Mouse (Mus musculus): ENCODE results near the gene Defb28.

The Defb28 gene

DNA sequence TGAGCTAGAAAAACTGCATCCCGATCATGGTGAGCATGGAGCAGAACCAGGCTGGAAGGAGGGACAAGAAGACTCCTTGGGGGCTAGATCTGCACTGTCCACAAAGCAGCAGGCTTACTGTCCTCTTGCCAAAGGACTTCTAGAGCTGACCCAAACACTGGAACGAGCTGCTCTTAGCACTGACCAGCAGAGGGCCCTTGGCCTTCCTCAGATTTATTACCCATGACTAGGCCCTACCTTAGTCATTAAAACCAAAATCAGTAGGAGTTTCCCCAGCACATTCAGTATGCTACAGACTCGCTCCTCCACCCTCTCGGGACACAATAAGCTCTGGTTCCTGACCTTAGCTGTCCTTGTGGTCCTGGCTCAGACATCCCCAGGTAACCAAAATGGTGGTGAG, at the start of gene Defb28:
Gene Defb28 (plus strand): TSS at position 275 of the 400 bp plus-strand sequence.
- TF ChIP-seq GATA4 (IDR thresholded peaks at IDR 0.05; ENCODE audit: insufficient replicate concordance, low read length): no peak

DNA sequence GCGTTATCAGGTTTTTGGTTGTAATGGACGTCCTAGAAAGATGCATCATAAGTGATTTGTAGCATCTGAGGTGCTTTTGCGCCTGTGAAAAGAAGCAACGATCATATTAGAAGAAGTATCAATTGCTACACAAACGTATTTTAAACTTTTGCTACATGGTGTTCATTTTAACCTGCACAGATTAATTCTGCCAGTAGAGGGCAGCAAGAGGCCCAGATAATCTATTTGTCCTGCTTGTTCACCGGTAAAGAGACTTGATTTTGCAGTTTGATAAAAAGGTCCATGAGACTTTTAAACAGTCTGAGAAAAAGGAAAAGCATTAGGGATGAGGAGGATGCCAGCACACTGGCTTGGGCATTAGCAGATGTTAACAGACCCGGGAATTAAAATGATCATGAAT, 47.1 kb upstream of the Defb28 start:
- no peak for TF ChIP-seq GATA4 (IDR thresholded peaks at IDR 0.05; ENCODE audit: insufficient replicate concordance, low read length)

DNA sequence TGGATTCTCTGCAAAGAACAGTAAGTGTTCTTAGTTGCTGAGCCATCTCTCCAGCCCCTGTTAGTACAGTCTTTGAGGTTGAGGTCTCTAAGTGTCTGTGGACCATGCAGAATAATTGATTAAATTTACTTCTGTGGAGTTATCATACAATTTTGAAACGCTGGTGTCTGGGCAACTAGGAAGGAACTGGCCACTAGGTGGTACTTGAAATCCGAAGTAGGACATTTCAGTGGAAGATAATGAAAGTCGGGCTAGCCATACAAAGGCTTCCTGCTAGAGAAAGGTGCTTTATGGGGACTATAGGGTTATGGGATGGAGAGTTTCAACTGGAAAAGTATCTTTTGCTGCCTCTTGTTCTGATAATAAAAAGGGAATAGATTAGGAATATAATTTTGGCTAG, 45.6 kb upstream of the Defb28 start:
- TF ChIP-seq GATA4 (IDR thresholded peaks at IDR 0.05; ENCODE audit: insufficient replicate concordance, low read length): no peak

DNA sequence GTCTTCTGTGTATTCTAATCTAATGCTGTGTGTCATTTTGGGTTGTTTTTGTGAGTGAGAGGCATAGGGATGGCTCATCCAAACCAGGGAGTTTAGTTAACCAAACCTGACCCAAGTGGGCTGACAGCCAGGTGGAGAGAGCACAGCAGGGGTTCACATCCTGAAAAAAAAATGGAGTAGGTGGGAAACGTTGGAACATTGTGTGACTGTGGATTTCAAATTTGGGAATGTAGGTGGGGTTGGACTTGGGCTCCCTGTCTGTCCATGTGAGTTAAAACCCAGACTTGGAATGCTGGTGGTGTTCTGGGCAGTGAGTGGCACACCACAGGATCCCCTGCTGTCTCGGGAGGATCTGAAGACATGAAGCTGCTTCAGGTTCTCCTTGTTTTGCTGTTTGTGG, 41.3 kb upstream of the Defb28 start, which contains the start of gene Defb20:
Gene Defb20 (plus strand): TSS at position 301 of the 400 bp plus-strand sequence.
- no peak for TF ChIP-seq GATA4 (IDR thresholded peaks at IDR 0.05; ENCODE audit: insufficient replicate concordance, low read length)

DNA sequence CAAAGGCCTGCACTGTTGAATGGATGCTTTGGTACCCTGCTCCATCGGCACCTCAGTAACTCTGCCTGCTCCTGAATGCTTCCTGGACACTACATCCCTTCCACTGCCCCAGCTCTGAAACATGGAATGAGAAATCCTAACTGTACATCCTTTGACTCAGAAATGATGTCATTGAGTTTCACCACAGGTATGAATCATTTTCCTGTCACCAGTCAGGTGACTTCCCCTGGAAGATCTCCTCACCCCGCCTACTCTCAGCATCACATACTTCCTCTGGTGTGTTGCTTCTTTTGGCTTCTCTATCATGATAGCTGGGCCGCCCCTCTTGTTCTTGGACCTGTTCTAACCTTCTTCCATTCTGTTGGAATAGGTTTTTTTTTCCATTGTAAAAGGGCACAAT, 37.2 kb upstream of the Defb28 start:
- TF ChIP-seq GATA4 (IDR thresholded peaks at IDR 0.05; ENCODE audit: insufficient replicate concordance, low read length): no peak

DNA sequence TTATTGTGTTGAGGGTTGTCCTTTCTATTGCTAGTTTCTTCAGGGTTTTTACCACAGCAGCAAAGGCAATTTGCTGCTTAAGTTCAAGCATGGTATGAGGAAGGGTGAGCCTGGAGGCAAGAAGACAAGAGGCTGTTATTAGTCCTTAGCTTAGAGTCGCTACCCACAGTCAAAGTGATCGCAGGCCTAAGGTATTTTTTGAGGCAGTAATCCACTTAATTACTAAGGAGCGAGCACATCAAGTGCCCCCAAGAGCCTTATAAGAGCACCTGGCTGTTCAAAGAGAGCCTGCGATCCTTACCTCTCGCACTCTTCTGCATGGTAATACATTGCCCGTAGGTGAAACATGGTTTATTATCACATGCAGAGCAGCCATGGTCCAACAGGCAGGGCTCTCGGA, 36.3 kb upstream of the Defb28 start:
- TF ChIP-seq GATA4 (IDR thresholded peaks at IDR 0.05; ENCODE audit: insufficient replicate concordance, low read length): no peak

DNA sequence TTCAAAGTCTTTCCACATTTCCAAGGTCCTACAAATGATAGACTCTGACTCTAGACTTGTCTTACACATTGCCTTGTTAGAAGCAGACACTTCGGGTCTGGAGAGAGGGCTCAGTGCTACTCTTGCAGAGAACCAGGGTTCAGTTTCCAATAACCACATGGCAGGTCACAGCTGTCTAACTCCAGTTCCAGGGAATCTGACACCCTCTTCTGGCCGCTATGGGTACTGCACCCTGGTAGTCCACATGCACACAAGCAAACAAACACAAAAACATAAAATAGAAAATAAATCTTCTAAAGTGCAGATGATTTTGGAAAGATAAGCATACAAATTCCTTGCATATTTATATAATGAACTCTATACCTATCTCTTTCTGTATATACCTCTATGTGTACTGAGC, 31.0 kb upstream of the Defb28 start:
- no peak for TF ChIP-seq GATA4 (IDR thresholded peaks at IDR 0.05; ENCODE audit: insufficient replicate concordance, low read length)

DNA sequence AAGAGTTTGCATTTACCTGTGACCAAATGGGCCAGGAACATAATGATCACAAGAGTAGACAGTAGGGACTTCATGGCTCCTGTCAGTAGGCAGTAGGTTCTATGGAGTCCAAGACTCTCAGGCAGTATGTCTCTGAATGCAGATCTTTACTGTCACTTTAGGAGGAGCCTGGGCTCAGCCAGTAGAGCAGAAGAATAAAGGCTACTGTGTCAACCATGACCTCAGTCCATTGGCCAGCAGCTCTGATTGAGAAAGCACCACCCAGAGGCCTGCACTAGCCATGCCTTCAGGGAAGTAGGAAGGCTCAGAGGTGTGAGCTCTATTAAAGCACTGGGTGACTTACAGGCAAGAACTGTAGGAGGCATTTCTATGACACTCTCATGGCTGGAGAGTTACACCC, 28.0 kb upstream of the Defb28 start, which contains the start of gene Defb22:
Gene Defb22 (minus strand): TSS at position 101 of the 400 bp plus-strand sequence.
- no peak for TF ChIP-seq GATA4 (IDR thresholded peaks at IDR 0.05; ENCODE audit: insufficient replicate concordance, low read length)

DNA sequence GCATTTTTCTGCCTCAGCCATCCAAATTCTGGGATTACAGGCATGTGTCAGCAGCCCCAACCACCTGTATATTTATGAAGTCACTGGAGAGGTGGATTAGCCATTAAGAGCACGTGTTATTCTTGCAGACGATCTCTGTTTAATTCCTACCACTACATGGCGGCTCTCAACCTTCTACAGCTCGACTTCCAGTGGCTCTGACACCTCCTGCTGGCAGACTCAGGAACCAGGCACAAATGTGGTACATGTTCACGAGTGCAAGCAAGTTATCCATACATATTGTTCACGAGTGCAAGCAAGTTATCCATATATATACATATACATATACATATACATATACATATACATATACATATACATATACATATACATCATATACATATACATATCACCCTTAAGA, 24.9 kb upstream of the Defb28 start:
- no peak for TF ChIP-seq GATA4 (IDR thresholded peaks at IDR 0.05; ENCODE audit: insufficient replicate concordance, low read length)

DNA sequence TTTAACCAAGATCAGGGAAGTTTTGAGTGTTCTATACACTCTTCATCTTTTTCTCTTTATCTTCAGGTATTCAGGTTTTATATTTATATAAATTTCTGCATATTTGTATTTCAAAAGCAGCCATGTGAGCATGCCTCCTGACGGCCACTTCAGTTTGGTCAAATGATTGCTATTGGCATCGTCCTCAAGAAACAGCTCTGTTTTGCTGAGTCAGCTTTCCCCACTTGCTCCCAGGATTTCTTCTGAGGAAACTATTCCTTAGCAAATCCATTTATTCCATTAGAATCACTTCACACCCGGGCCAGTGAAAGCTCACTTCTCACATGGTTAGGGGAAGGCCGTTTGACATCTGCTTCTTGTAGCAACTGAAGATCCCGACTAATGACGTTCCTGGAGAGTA, 20.0 kb upstream of the Defb28 start:
- no peak for TF ChIP-seq GATA4 (IDR thresholded peaks at IDR 0.05; ENCODE audit: insufficient replicate concordance, low read length)

DNA sequence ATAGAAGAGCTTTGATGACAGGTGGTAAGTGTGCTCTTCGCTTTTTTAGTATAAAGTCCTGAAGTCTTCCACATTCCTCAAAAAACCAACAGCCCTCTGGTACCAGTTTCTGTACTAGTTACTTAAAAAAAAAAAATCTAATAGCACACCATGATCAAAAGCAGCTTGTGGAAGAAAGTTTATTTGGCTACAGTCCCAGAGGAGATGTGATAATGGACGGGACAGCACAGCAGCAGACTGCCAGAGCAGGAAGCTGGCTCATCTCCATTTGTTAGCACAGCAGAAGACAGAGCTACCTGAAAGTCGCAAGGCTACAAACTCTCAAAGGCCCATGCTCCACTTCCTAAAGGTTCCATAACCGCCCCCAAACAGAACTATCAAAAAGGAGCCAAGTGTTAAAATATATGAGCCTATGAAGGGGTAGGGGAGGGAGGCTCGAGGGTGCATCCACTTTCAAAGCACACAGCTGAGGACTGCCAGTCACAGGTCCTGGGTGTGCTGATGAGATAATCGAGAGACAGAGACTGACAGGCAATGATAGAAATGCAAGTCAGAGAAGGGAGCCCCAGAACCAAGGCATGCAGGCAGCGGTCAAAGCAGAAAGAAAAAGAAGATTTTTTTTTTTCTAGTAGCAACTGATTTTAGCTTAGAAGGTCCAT, 17.7 kb upstream of the Defb28 start:
- no peak for TF ChIP-seq GATA4 (IDR thresholded peaks at IDR 0.05; ENCODE audit: insufficient replicate concordance, low read length)

DNA sequence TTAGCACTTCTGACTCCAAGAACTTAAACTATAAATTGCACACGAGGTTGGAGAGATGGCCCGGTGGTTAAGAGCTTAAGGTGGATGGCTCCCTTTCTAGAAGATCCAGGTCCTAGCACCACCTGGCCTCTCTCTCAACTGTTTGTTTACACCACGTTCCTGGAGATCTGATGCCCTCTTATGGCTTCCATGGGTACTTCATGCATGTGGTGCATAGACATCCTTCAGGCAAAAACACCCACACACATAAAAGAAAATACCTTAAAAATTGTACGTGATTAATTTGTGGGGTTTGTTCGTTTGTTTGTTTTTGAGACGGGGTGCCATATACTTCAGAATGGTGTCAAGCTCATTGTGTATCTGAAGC, 17.2 kb upstream of the Defb28 start:
- no peak for TF ChIP-seq GATA4 (IDR thresholded peaks at IDR 0.05; ENCODE audit: insufficient replicate concordance, low read length)

DNA sequence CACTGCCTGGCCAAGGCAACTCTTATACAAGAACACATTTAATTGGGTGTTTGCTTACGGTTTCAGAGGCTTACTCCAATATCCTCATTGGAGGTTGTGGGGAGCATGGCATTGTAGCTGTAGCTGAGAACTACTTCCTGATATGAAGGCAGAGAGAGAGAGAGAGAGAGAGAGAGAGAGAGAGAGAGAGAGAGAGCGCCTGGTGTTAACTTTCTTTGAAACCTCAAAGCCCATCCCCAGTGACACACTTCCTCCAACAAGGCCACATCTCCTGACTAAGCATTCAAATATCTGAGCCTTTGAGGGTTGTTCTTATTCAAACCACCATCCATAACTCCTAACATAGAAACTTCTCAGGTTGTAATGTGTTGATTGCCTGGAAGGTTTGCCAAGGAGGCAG, 14.1 kb upstream of the Defb28 start:
- TF ChIP-seq GATA4 (IDR thresholded peaks at IDR 0.05; ENCODE audit: insufficient replicate concordance, low read length): no peak

DNA sequence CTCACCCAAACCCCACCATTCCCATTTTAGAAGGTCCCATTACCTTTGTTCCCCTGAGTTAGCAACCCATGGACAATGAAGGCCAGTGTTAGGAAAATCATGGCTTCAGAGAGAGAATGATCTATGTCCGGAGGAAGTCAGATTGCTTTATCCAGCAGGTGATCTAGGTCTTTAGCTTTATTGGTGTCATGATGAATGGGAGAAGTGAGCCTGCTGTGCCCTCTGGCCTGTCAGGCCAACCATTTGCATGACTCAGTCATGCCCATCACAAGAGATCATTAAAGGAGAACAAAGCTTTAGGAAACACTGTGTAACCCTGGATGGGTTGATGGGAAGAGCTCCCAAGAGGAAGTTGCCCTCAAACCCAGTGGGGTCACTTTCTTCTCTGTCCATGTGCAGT, 6.5 kb upstream of the Defb28 start, which contains the start of gene Defb26:
Gene Defb26 (minus strand): TSS at position 101 of the 400 bp plus-strand sequence.
- no peak for TF ChIP-seq GATA4 (IDR thresholded peaks at IDR 0.05; ENCODE audit: insufficient replicate concordance, low read length)

DNA sequence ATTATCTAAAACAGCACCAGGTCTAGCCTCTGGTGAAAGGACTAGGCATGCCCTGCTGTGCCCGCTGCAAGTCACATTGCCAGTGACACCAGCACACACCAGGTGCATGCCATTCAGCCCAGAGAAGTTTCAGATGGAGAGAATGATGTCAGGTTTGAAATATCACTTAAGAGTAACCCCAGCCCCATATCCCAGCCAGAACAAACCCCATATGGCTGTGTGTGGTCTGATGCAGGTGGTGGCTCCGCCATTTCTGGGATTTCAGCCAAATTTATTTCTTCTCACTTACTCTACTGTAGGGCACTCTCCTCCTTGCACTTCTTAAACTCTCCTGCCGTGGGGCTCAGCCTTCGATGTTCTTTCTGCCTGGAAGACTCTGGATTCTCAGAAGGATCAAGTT, 2.0 kb upstream of the Defb28 start:
- no peak for TF ChIP-seq GATA4 (IDR thresholded peaks at IDR 0.05; ENCODE audit: insufficient replicate concordance, low read length)

DNA sequence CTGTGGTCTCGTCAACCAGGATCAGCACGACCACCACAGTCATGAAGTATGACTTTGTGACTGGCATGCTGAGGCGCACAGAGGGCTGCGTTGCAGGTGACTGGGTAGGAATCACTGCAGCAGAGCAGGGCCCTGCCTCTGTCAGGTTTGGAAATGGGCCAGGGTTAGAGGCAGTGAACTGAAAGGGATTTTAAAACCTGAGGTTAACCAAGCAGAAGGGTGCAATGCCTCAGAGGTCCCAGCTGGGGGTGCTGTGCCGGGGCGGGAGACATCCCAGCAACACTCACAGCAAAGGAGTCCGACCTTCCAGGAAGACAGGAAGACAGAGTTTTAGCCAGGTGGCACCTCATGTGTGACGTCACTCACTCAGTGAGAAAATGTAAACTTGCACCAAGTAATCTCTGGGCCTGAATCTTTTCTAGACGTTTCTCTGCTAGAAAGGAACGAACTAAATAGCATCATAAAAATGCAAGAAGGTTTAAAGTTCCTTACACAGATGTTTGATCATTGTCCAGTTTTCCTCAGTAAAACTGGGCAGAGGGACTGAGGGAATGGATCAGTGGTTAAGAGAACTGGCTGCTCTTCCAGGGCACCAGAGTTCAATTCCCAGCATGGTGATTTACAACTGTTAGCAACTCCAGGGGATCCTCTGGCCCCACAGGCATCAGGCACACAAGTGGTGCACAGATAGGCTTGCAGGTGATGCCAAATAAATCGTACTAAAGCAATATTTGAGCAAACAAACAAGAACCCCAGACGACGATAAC, 22.1 kb downstream of the Defb28 start, which contains the start of gene Defb29:
Gene Defb29 (minus strand): TSS at position 155 of the 767 bp plus-strand sequence.
- TF ChIP-seq GATA4 (IDR thresholded peaks at IDR 0.05; ENCODE audit: insufficient replicate concordance, low read length): no peak
